Mouse (Mus musculus): ENCODE measurements at regions not wholly inside any gene's neighbourhood (a gene's known extent, or its start where the extent isn't known, plus 50 kb on each side); places are given as distances from the start of the nearest gene placed in this dataset.

- Histone ChIP-seq H3K36me3 (ENCODE audit: control insufficient read depth, insufficient read depth, low read length) (no peaks in the 10 kb centered on the region), H3K4me1 (ENCODE audit: control insufficient read depth, insufficient read depth, low read length) (peaks cover 3% of the 10 kb centered on the region; the same call in 1 of the 2 replicates), H3K27me3 (ENCODE audit: control insufficient read depth, insufficient read depth, low read length) (no peaks in the 10 kb centered on the region), H3K4me3 (ENCODE audit: control insufficient read depth, low read depth, low read length) (no peak overlapping the region), H3K27ac (ENCODE audit: control insufficient read depth, insufficient read depth, low read depth, low read length) (no peak overlapping the region)
- no peak for TF ChIP-seq CTCF (IDR thresholded peaks at IDR 0.05; ENCODE audit: control insufficient read depth, insufficient read depth, insufficient replicate concordance, low read depth, low read length)
- TF ChIP-seq POLR2A (IDR thresholded peaks at IDR 0.05; ENCODE audit: control insufficient read depth, low read depth, low read length): no peak
Measured at GRCm38 (mm10) chr8:34455376-34455775, 343.8 kb upstream of the Gm10131 start.

- Histone ChIP-seq H3K4me1 (ENCODE audit: control insufficient read depth, insufficient read depth, low read length) (peaks cover 7% of the 10 kb centered on the region), H3K27ac (ENCODE audit: control insufficient read depth, insufficient read depth, low read depth, low read length) (no peak overlapping the region)
Measured at GRCm38 (mm10) chr8:34452811-34453210, 341.3 kb upstream of the Gm10131 start.

GRCm38 (mm10) chr8:34451211-34452000 is 339.9 kb upstream of the Gm10131 start:
- no peak overlapping the region for H3K27ac ChIP-seq (ENCODE audit: control insufficient read depth, insufficient read depth, low read depth, low read length)
- TF ChIP-seq POLR2A (IDR thresholded peaks at IDR 0.05; ENCODE audit: control insufficient read depth, low read depth, low read length): no peak
- TF ChIP-seq CTCF (IDR thresholded peaks at IDR 0.05; ENCODE audit: control insufficient read depth, insufficient read depth, insufficient replicate concordance, low read depth, low read length): no peak
- no peaks in the 10 kb centered on the region for H3K36me3 ChIP-seq (ENCODE audit: control insufficient read depth, insufficient read depth, low read length)

More at GRCm38 (mm10) chr8:34452811-34453210, 341.3 kb upstream of the Gm10131 start:
- TF ChIP-seq CTCF (IDR thresholded peaks at IDR 0.05; ENCODE audit: control insufficient read depth, insufficient read depth, insufficient replicate concordance, low read depth, low read length): no peak
- TF ChIP-seq POLR2A (IDR thresholded peaks at IDR 0.05; ENCODE audit: control insufficient read depth, low read depth, low read length): no peak
- H3K4me3 ChIP-seq (ENCODE audit: control insufficient read depth, low read depth, low read length): no peak overlapping the region
- H3K36me3 ChIP-seq (ENCODE audit: control insufficient read depth, insufficient read depth, low read length): no peaks in the 10 kb centered on the region
- H3K27me3 ChIP-seq (ENCODE audit: control insufficient read depth, insufficient read depth, low read length): no peaks in the 10 kb centered on the region

GRCm38 (mm10) chr8:34449391-34450044 is 338.0 kb upstream of the Gm10131 start:
- Histone ChIP-seq H3K4me1 (ENCODE audit: control insufficient read depth, insufficient read depth, low read length) (peaks cover 4% of the 10 kb centered on the region), H3K4me3 (ENCODE audit: control insufficient read depth, low read depth, low read length) (no peak overlapping the region), H3K27ac (ENCODE audit: control insufficient read depth, insufficient read depth, low read depth, low read length) (no peak overlapping the region), H3K36me3 (ENCODE audit: control insufficient read depth, insufficient read depth, low read length) (no peaks in the 10 kb centered on the region), H3K27me3 (ENCODE audit: control insufficient read depth, insufficient read depth, low read length) (no peaks in the 10 kb centered on the region)
- no peak for TF ChIP-seq CTCF (IDR thresholded peaks at IDR 0.05; ENCODE audit: control insufficient read depth, insufficient read depth, insufficient replicate concordance, low read depth, low read length)

More at GRCm38 (mm10) chr8:34451211-34452000, 339.9 kb upstream of the Gm10131 start:
- no peaks in the 10 kb centered on the region for H3K27me3 ChIP-seq (ENCODE audit: control insufficient read depth, insufficient read depth, low read length)
- H3K4me3 ChIP-seq (ENCODE audit: control insufficient read depth, low read depth, low read length): no peak overlapping the region
- peaks cover 7% of the 10 kb centered on the region for H3K4me1 ChIP-seq (ENCODE audit: control insufficient read depth, insufficient read depth, low read length)

GRCm38 (mm10) chr8:34447880-34448830 is 336.6 kb upstream of the Gm10131 start:
- no peaks in the 10 kb centered on the region for H3K27me3 ChIP-seq (ENCODE audit: control insufficient read depth, insufficient read depth, low read length)
- no peaks in the 10 kb centered on the region for H3K36me3 ChIP-seq (ENCODE audit: control insufficient read depth, insufficient read depth, low read length)
- H3K27ac ChIP-seq (ENCODE audit: control insufficient read depth, insufficient read depth, low read depth, low read length): no peak overlapping the region
- TF ChIP-seq CTCF (IDR thresholded peaks at IDR 0.05; ENCODE audit: control insufficient read depth, insufficient read depth, insufficient replicate concordance, low read depth, low read length): no peak
- TF ChIP-seq POLR2A (IDR thresholded peaks at IDR 0.05; ENCODE audit: control insufficient read depth, low read depth, low read length): no peak
- H3K4me1 ChIP-seq (ENCODE audit: control insufficient read depth, insufficient read depth, low read length): peaks cover 4% of the 10 kb centered on the region
- no peak overlapping the region for H3K4me3 ChIP-seq (ENCODE audit: control insufficient read depth, low read depth, low read length)

- H3K27me3 ChIP-seq (ENCODE audit: control insufficient read depth, insufficient read depth, low read length): no peaks in the 10 kb centered on the region
- H3K4me1 ChIP-seq (ENCODE audit: control insufficient read depth, insufficient read depth, low read length): no peaks in the 10 kb centered on the region; the same call in 1 of the 2 replicates
- TF ChIP-seq POLR2A (IDR thresholded peaks at IDR 0.05; ENCODE audit: control insufficient read depth, low read depth, low read length) (no peak), CTCF (IDR thresholded peaks at IDR 0.05; ENCODE audit: control insufficient read depth, insufficient read depth, insufficient replicate concordance, low read depth, low read length) (no peak)
Measured at GRCm38 (mm10) chr8:34442688-34443087, 331.2 kb upstream of the Gm10131 start.

More at GRCm38 (mm10) chr8:34442688-34443087, 331.2 kb upstream of the Gm10131 start:
- Histone ChIP-seq H3K36me3 (ENCODE audit: control insufficient read depth, insufficient read depth, low read length) (no peaks in the 10 kb centered on the region), H3K4me3 (ENCODE audit: control insufficient read depth, low read depth, low read length) (no peak overlapping the region), H3K27ac (ENCODE audit: control insufficient read depth, insufficient read depth, low read depth, low read length) (no peak overlapping the region)

Data from testis, adult 2 months (tissue).